Mouse (Mus musculus): ENCODE data around the gene Pkd2l1. TPM values are rescaled to one million over a fixed set of nuclear protein-coding genes. Genes with fewer than 3 reads are reported as not detected.

The Pkd2l1 gene
- polyA plus RNA-seq, 1 experiment from 2014 or later, result not detected

DNA sequence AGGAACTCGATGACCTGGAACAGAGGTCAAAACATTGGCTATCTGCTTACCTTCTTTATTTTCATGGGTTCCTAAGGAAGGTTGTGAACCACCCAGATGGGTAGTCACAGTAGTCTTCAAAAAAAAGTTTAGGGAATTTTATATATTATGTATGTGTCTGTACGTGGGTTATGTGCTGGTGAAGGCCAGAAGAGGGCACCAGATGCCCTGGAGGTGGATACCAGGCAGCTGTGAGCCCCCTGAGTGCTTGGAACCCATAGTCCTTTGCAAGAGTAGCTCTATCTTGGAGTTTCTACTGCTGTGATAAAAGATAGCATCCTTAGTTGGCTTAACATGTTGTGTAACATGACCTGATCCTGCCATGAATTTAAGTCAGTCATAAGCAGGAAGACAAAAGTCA, 14.8 kb upstream of the Pkd2l1 start:
- no peaks in the 10 kb centered on the region for H3K4me1 ChIP-seq (ENCODE audit: control insufficient read depth, insufficient read depth, low read length)
- no peaks in the 10 kb centered on the region for H3K27me3 ChIP-seq (ENCODE audit: control insufficient read depth, insufficient read depth, low read length)
- H3K4me3 ChIP-seq (replicated peaks; ENCODE audit: low read length), result no peak overlapping the region
- H3K4me2 ChIP-seq (ENCODE audit: low read depth, low read length), result no peak overlapping the region
- no peak overlapping the region for H3K27ac ChIP-seq (ENCODE audit: low read length)
- ATAC-seq (ENCODE audit: insufficient read depth, low FRiP score), result no peak
- 63% methylated on average over 2 of the region's 2 CpGs for WGBS
- H3K36me3 ChIP-seq (ENCODE audit: control insufficient read depth, insufficient read depth, low read length), result no peaks in the 10 kb centered on the region
- no peak overlapping the region for H3K9ac ChIP-seq (ENCODE audit: low read length)
- no peaks in the 10 kb centered on the region for H3K9me3 ChIP-seq (replicated peaks; ENCODE audit: control insufficient read depth, low read length)

DNA sequence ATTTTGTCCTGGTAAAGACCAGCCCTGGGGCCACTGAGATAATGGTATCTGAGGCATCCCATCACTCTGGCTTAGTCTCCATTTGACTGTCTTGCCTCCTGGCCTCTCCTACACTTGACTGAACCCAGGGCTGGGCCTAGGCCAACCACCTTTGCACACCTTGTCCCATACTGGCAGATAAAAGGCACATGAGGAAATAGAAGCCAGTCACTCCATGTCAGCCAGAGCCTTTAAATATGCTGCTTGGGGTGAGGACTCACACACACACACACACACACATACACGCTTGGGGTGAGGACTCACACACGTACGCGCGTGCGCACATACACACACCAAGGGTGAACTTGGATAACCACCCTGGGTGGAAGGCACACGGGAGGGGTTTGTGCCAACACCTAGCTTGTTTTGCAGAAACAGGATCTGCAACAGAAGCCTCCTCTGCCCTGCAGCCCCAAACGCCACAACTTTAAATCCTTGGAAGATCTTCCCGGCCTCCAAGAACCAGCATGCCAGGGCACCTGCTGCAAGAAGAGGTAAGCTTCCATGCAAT, 10.8 kb upstream of the Pkd2l1 start, which contains the start of gene Scd3:
TSS of gene Scd3 (plus strand) at position 255 of the 550 bp plus-strand sequence.
- 90% methylated on average over 9 of the region's 9 CpGs for WGBS
- Histone ChIP-seq H3K4me1 (ENCODE audit: control insufficient read depth, insufficient read depth, low read length) (no peaks in the 10 kb centered on the region), H3K36me3 (ENCODE audit: control insufficient read depth, insufficient read depth, low read length) (no peaks in the 10 kb centered on the region), H3K9ac (ENCODE audit: low read length) (no peak within 1 kb of the TSS), H3K4me2 (ENCODE audit: low read depth, low read length) (no peak within 1 kb of the TSS), H3K9me3 (replicated peaks; ENCODE audit: control insufficient read depth, low read length) (no peaks in the 10 kb centered on the region), H3K27me3 (ENCODE audit: control insufficient read depth, insufficient read depth, low read length) (no peaks in the 10 kb centered on the region), H3K27ac (ENCODE audit: low read length) (peak within 1 kb of the TSS; percentile 36; the same call in 1 of the 2 replicates), H3K4me3 (replicated peaks; ENCODE audit: low read length) (no peak within 1 kb of the TSS)
- no peak for ATAC-seq (ENCODE audit: insufficient read depth, low FRiP score)

DNA sequence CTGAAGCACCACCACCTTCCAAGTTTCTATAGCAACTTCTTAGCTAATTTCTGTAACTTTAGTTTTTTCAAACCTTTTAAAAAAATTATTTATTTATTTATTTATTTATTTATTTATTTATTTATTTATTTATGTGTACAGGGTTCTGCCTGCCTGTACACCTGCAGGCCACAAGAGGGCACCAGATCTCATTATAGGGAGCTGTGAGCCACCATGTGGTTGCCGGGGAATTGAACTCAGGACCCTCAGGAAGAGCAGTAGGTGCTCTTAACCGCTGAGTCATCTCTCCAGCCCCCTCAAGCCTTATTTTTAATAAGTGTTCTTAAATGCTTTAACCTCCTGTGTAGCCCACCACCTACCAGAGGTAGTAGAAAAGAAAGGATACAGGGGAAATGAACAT, 6.7 kb upstream of the Pkd2l1 start:
- no peak overlapping the region for H3K9ac ChIP-seq (ENCODE audit: low read length)
- ATAC-seq (ENCODE audit: insufficient read depth, low FRiP score), result no peak
- H3K4me1 ChIP-seq (ENCODE audit: control insufficient read depth, insufficient read depth, low read length), result no peaks in the 10 kb centered on the region
- H3K4me3 ChIP-seq (replicated peaks; ENCODE audit: low read length), result no peak overlapping the region
- no peaks in the 10 kb centered on the region for H3K36me3 ChIP-seq (ENCODE audit: control insufficient read depth, insufficient read depth, low read length)
- no peak overlapping the region for H3K27ac ChIP-seq (ENCODE audit: low read length)
- no peaks in the 10 kb centered on the region for H3K9me3 ChIP-seq (replicated peaks; ENCODE audit: control insufficient read depth, low read length)
- H3K27me3 ChIP-seq (ENCODE audit: control insufficient read depth, insufficient read depth, low read length), result no peaks in the 10 kb centered on the region
- no peak overlapping the region for H3K4me2 ChIP-seq (ENCODE audit: low read depth, low read length)
- 82% methylated on average over 2 of the region's 2 CpGs for WGBS

DNA sequence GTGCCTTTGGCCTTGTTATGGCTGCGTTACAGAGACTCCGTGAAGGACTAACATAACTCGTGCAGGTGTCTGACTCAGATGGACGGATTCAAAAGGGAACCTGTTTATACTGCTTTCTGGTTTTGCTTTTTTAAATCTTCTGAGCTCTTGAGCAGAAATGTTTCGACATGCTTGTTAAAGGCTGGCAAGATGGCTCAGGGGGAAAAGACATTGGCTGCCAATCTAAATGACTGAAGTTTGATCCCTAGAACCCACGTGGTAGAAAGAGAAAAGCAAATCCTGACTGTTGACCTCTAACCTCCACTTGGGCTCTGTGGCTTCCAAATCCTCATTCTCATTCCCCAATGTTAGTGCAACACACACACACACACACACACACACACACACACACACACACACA, 6.3 kb upstream of the Pkd2l1 start:
- H3K27ac ChIP-seq (ENCODE audit: low read length), result no peak overlapping the region
- no peaks in the 10 kb centered on the region for H3K27me3 ChIP-seq (ENCODE audit: control insufficient read depth, insufficient read depth, low read length)
- no peaks in the 10 kb centered on the region for H3K4me1 ChIP-seq (ENCODE audit: control insufficient read depth, insufficient read depth, low read length)
- no peak overlapping the region for H3K9ac ChIP-seq (ENCODE audit: low read length)
- H3K4me3 ChIP-seq (replicated peaks; ENCODE audit: low read length), result no peak overlapping the region
- no peaks in the 10 kb centered on the region for H3K36me3 ChIP-seq (ENCODE audit: control insufficient read depth, insufficient read depth, low read length)
- no peak overlapping the region for H3K4me2 ChIP-seq (ENCODE audit: low read depth, low read length)
- no peaks in the 10 kb centered on the region for H3K9me3 ChIP-seq (replicated peaks; ENCODE audit: control insufficient read depth, low read length)
- ATAC-seq (ENCODE audit: insufficient read depth, low FRiP score), result no peak
- 86% methylated on average over 6 of the region's 6 CpGs for WGBS

DNA sequence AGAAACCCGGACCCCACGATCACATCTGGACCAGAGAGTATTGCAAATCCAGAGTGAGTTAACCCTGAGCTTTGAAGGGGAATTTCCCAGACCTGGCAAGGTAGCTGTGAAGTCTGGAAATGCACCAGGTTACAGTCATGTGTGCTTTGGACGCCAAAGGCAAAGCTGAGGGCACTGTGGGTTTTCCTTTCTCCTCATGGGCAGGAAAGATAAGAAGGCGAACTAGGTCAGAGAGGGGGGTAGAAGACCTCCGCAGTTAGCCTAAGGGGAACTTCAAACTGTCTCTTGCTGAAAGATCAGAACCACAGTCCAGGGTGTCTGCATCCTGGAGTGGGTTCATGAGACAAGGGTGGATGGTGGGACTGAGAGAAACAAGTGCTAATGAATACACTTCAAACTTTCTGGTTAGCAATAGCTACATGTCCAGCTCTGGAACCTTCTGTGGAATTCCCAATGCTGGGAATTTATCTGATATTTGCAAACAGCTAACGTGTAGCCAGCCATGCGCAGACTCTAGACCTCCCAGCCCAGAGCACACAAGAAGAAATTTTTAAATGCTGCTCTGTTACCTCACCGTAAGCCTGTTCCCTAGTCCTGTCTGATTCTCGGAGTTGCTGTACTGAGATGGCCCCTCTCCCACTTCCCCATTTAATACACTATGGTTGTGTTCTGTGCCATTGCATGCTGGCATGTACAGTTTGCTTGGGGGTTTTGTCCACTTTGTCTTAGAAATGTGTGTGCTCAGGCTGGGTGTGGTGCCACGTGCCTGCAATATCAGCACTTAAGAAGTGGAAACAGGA, 5.0 kb upstream of the Pkd2l1 start:
- H3K4me3 ChIP-seq (replicated peaks; ENCODE audit: low read length), result no peak overlapping the region
- H3K27ac ChIP-seq (ENCODE audit: low read length), result no peak overlapping the region
- H3K9me3 ChIP-seq (replicated peaks; ENCODE audit: control insufficient read depth, low read length), result no peaks in the 10 kb centered on the region
- no peaks in the 10 kb centered on the region for H3K27me3 ChIP-seq (ENCODE audit: control insufficient read depth, insufficient read depth, low read length)
- H3K36me3 ChIP-seq (ENCODE audit: control insufficient read depth, insufficient read depth, low read length), result no peaks in the 10 kb centered on the region
- no peak overlapping the region for H3K4me2 ChIP-seq (ENCODE audit: low read depth, low read length)
- no peaks in the 10 kb centered on the region for H3K4me1 ChIP-seq (ENCODE audit: control insufficient read depth, insufficient read depth, low read length)
- H3K9ac ChIP-seq (ENCODE audit: low read length), result no peak overlapping the region
- 80% methylated on average over 10 of the region's 10 CpGs for WGBS
- no peak for ATAC-seq (ENCODE audit: insufficient read depth, low FRiP score)

DNA sequence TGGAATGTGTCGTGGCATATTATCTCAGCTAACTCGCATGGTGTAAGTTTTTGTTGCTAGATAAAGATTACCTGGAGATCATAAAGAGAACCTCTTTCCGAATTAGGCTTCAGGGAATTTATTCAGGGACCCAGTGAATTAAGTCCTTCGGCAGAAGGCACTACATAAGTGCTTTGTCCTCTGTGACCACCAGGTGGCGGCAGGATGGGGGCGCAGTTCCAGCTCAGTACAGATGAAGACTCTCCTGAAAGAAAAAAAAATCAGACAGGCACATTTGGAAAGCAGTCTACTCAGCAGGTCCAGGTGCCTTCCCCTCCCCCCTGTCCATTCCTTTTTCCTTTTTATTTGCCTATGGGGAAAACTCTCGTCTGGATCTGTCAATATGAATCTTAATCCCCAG, 2.9 kb upstream of the Pkd2l1 start:
- Histone ChIP-seq H3K4me1 (ENCODE audit: control insufficient read depth, insufficient read depth, low read length) (no peaks in the 10 kb centered on the region), H3K4me3 (replicated peaks; ENCODE audit: low read length) (no peak overlapping the region), H3K36me3 (ENCODE audit: control insufficient read depth, insufficient read depth, low read length) (no peaks in the 10 kb centered on the region), H3K9ac (ENCODE audit: low read length) (no peak overlapping the region), H3K27ac (ENCODE audit: low read length) (no peak overlapping the region), H3K27me3 (ENCODE audit: control insufficient read depth, insufficient read depth, low read length) (no peaks in the 10 kb centered on the region), H3K4me2 (ENCODE audit: low read depth, low read length) (no peak overlapping the region), H3K9me3 (replicated peaks; ENCODE audit: control insufficient read depth, low read length) (no peaks in the 10 kb centered on the region)
- WGBS, result 17% methylated on average over 7 of the region's 7 CpGs
- ATAC-seq (ENCODE audit: insufficient read depth, low FRiP score), result no peak

DNA sequence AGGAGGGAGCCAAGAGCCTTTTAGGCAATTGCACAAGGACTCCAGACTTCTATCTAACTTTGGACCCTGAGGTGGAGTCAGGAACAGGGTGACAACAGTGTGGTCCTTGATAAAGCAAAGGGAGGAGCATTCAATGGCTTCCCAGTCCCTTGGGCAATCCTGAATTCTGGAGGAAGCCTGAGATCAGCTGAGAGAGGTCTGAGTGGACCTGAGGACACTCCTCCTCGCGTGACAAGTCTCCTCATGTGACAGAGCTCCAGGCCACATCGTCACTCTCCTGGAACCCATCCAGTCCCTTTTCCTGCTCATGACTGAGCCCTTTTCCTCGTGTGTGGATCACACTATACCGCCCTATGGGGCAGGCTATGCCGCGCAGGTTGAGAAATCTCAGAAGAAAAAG, 1.7 kb upstream of the Pkd2l1 start:
- Histone ChIP-seq H3K27me3 (ENCODE audit: control insufficient read depth, insufficient read depth, low read length) (no peaks in the 10 kb centered on the region), H3K27ac (ENCODE audit: low read length) (no peak overlapping the region), H3K36me3 (ENCODE audit: control insufficient read depth, insufficient read depth, low read length) (no peaks in the 10 kb centered on the region), H3K4me3 (replicated peaks; ENCODE audit: low read length) (no peak overlapping the region), H3K9me3 (replicated peaks; ENCODE audit: control insufficient read depth, low read length) (no peaks in the 10 kb centered on the region), H3K4me1 (ENCODE audit: control insufficient read depth, insufficient read depth, low read length) (no peaks in the 10 kb centered on the region), H3K4me2 (ENCODE audit: low read depth, low read length) (no peak overlapping the region), H3K9ac (ENCODE audit: low read length) (no peak overlapping the region)
- no peak for ATAC-seq (ENCODE audit: insufficient read depth, low FRiP score)
- WGBS, result 76% methylated on average over 7 of the region's 7 CpGs

DNA sequence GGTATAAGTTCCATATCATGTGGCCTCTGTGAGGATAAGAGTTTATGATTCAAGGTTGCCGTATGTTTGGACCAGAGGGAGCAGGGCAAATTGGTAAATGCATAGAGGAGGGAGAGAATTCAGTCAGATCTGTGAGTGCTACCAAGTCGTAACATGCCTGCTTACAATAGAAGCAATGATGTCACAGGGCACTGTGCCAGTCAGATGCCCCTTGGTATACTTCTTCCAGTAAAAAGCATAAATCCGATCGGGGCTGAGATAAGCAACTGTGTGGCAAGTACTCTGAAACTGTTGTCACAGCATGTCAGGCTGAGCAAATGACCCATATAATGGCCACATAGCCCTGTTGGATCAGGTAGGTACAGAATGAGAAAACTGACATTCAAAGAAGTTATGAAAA, 3.2 kb downstream of the Pkd2l1 start:
- WGBS, result 73% methylated on average over 4 of the region's 4 CpGs

DNA sequence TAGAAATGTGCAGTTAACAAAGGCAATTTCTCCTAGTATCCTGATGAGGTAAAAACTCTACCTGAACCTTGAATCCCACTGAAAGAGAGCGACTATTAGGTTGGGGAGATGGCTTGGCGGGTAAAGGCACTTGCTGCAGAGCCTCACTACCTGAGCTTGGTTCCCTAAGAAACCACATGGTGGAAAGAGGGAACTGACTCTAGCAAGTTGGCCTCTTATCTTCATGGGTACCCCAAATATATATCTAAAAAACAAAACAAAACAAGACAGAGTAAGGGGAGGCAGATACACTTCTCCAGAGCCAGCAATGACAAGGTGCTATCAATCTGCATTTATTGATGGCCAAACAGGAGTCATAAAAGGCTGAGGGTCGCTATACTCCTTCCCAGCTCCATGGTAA, 8.3 kb downstream of the Pkd2l1 start:
- H3K27ac ChIP-seq (ENCODE audit: low read length), result no peak overlapping the region
- H3K9ac ChIP-seq (ENCODE audit: low read length), result no peak overlapping the region

More for the DNA sequence above, 3.2 kb downstream of the Pkd2l1 start:
- H3K9me3 ChIP-seq (replicated peaks; ENCODE audit: control insufficient read depth, low read length), result no peaks in the 10 kb centered on the region
- H3K9ac ChIP-seq (ENCODE audit: low read length), result no peak overlapping the region
- no peaks in the 10 kb centered on the region for H3K27me3 ChIP-seq (ENCODE audit: control insufficient read depth, insufficient read depth, low read length)
- H3K27ac ChIP-seq (ENCODE audit: low read length), result no peak overlapping the region
- no peaks in the 10 kb centered on the region for H3K36me3 ChIP-seq (ENCODE audit: control insufficient read depth, insufficient read depth, low read length)
- H3K4me3 ChIP-seq (replicated peaks; ENCODE audit: low read length), result no peak overlapping the region
- H3K4me2 ChIP-seq (ENCODE audit: low read depth, low read length), result no peak overlapping the region
- no peaks in the 10 kb centered on the region for H3K4me1 ChIP-seq (ENCODE audit: control insufficient read depth, insufficient read depth, low read length)
- ATAC-seq (ENCODE audit: insufficient read depth, low FRiP score), result no peak

More for the DNA sequence above, 8.3 kb downstream of the Pkd2l1 start:
- Histone ChIP-seq H3K27me3 (ENCODE audit: control insufficient read depth, insufficient read depth, low read length) (no peaks in the 10 kb centered on the region), H3K4me2 (ENCODE audit: low read depth, low read length) (no peak overlapping the region), H3K36me3 (ENCODE audit: control insufficient read depth, insufficient read depth, low read length) (no peaks in the 10 kb centered on the region), H3K4me3 (replicated peaks; ENCODE audit: low read length) (no peak overlapping the region), H3K9me3 (replicated peaks; ENCODE audit: control insufficient read depth, low read length) (no peaks in the 10 kb centered on the region), H3K4me1 (ENCODE audit: control insufficient read depth, insufficient read depth, low read length) (no peaks in the 10 kb centered on the region)
- ATAC-seq (ENCODE audit: insufficient read depth, low FRiP score), result no peak
- 77% methylated on average over 3 of the region's 3 CpGs for WGBS

Data from stomach, embryonic 16.5 days (tissue).